In genomic region chr13:95730491-95730890, GRCm38 (mm10) we compare ENCODE assay signal across 23 mouse cellular contexts. TPM values are rescaled to one million over a fixed set of nuclear protein-coding genes. Genes with fewer than 3 reads are reported as not detected.
DNase-seq lines count a peak whose midpoint lies in the region; ATAC-seq and TF ChIP-seq lines count a peak whose summit lies in the region.
"Had no signal": no experiment of that assay in that cellular context is flagged by ENCODE, and none has a peak within 500 bp of the region (broad histone marks: within the 10 kb centered on the region; RNA-seq: fewer than 3 reads in every experiment).

No protein-coding gene starts in this region.

- no peak for TF ChIP-seq EP300 in lung, postnatal 0 days (IDR thresholded peaks at IDR 0.05)

- no peaks in the 10 kb centered on the region for H3K36me3 ChIP-seq in lung, postnatal 0 days (ENCODE audit: insufficient read depth, low read length)
- peaks cover 9% of the 10 kb centered on the region; the same call in 1 of the 2 replicates for H3K36me3 ChIP-seq in forebrain, embryonic 13.5 days (ENCODE audit: poor library complexity, severe bottlenecking)
- H3K36me3 ChIP-seq in hindbrain, embryonic 12.5 days = peaks cover 4% of the 10 kb centered on the region
- H3K36me3 ChIP-seq: G1E had no signal

- H3K4me1 ChIP-seq in lung, postnatal 0 days (ENCODE audit: insufficient read depth, low read depth, low read length) = no peaks in the 10 kb centered on the region
- H3K4me1 ChIP-seq in forebrain, embryonic 13.5 days = no peaks in the 10 kb centered on the region
- H3K4me1 ChIP-seq in hindbrain, embryonic 12.5 days = no peaks in the 10 kb centered on the region
- H3K4me1 ChIP-seq: embryonic facial prominence, embryonic 10.5 days; embryonic facial prominence, embryonic 12.5 days had no signal

- H3K27ac ChIP-seq in lung, postnatal 0 days (ENCODE audit: low read length) = no peak overlapping the region
- H3K27ac ChIP-seq in forebrain, embryonic 13.5 days = no peak overlapping the region
- no peak overlapping the region for H3K27ac ChIP-seq in hindbrain, embryonic 12.5 days
- H3K27ac ChIP-seq: embryonic facial prominence, embryonic 10.5 days; embryonic facial prominence, embryonic 12.5 days had no signal

- ATAC-seq in lung, postnatal 0 days = 0 out of 2 replicates have a peak, but pooled peaks have one; percentile 23
- ATAC-seq in forebrain, embryonic 13.5 days = no peak
- ATAC-seq in hindbrain, embryonic 12.5 days (ENCODE audit: low FRiP score) = no peak
- ATAC-seq: activated CD4-positive, CD25-positive, alpha-beta regulatory T cell, adult 4 months; CD4-positive, CD25-positive, alpha-beta regulatory T cell, adult 4 months; forebrain, embryonic 14.5 days; forebrain, embryonic 16.5 days; Patski had no signal

- H3K4me3 ChIP-seq in lung, postnatal 0 days (ENCODE audit: low read depth, low read length) = no peak overlapping the region
- H3K4me3 ChIP-seq in forebrain, embryonic 13.5 days = no peak overlapping the region
- H3K4me3 ChIP-seq in hindbrain, embryonic 12.5 days = no peak overlapping the region
- H3K4me3 ChIP-seq: embryonic facial prominence, embryonic 10.5 days; embryonic facial prominence, embryonic 12.5 days had no signal

- DNase-seq in lung, postnatal 0 days (ENCODE audit: low spot score) = peak; percentile 10
- DNase-seq in lung, postnatal 25 days (ENCODE audit: low spot score) = no peak
- DNase-seq in R1 (ENCODE audit: low read depth, low spot score) = peak; percentile 80
- DNase-seq: adrenal gland, adult 8-10 months; adrenal gland, postnatal 14 days; adrenal gland, postnatal 36 days; B cell, adult 2 months; cerebellum, adult 11-12 months; cerebellum, adult 2 months; cerebellum, adult 9-10 months; cerebellum, postnatal 10 days; cerebellum, postnatal 25 days had no signal

- no peak overlapping the region for H3K9ac ChIP-seq in lung, postnatal 0 days (replicated peaks; ENCODE audit: low read depth)
- H3K9ac ChIP-seq in forebrain, embryonic 13.5 days = no peak overlapping the region
- no peak overlapping the region for H3K9ac ChIP-seq in hindbrain, embryonic 12.5 days
- H3K9ac ChIP-seq: embryonic facial prominence, embryonic 12.5 days had no signal

- no peaks in the 10 kb centered on the region for H3K27me3 ChIP-seq in lung, postnatal 0 days (replicated peaks; ENCODE audit: insufficient read depth, low read length)
- no peaks in the 10 kb centered on the region for H3K27me3 ChIP-seq in forebrain, embryonic 13.5 days
- H3K27me3 ChIP-seq in hindbrain, embryonic 12.5 days = no peaks in the 10 kb centered on the region
- H3K27me3 ChIP-seq: CH12.LX; embryonic facial prominence, embryonic 12.5 days had no signal

- no peak overlapping the region for H3K4me2 ChIP-seq in lung, postnatal 0 days (replicated peaks; ENCODE audit: low read depth, low read length)
- no peak overlapping the region for H3K4me2 ChIP-seq in forebrain, embryonic 13.5 days
- H3K4me2 ChIP-seq in hindbrain, embryonic 12.5 days (replicated peaks) = no peak overlapping the region
- H3K4me2 ChIP-seq: embryonic facial prominence, embryonic 12.5 days had no signal

- no peak for TF ChIP-seq CTCF in lung, postnatal 0 days (IDR thresholded peaks at IDR 0.05)

- 84% methylated on average over 4 of the region's 4 CpGs for WGBS in lung, postnatal 0 days
- 94% methylated on average over 4 of the region's 4 CpGs for WGBS in forebrain, embryonic 13.5 days
- WGBS in hindbrain, embryonic 12.5 days = 89% methylated on average over 4 of the region's 4 CpGs

- no peaks in the 10 kb centered on the region for H3K9me3 ChIP-seq in lung, postnatal 0 days (ENCODE audit: low read length)
- H3K9me3 ChIP-seq in forebrain, embryonic 13.5 days (replicated peaks) = no peaks in the 10 kb centered on the region
- H3K9me3 ChIP-seq in hindbrain, embryonic 12.5 days (replicated peaks) = no peaks in the 10 kb centered on the region
- H3K9me3 ChIP-seq: embryonic facial prominence, embryonic 10.5 days; embryonic facial prominence, embryonic 12.5 days; G1E had no signal

RNA-seq across cellular contexts. Expression of gene F2rl2, which starts 33.8 kb away (rescaled TPM):
- polyA plus RNA-seq in lung, postnatal 0 days (2015; fragmentation: Nextera tagmentation; extraction: Ambion mirVana) = 1.2 and 1.4 TPM in 2 replicates
- polyA plus RNA-seq in forebrain, embryonic 13.5 days (2015; fragmentation: Nextera tagmentation; extraction: Ambion mirVana) = 0.52 and 0.58 TPM in 2 replicates
- polyA plus RNA-seq in hindbrain, embryonic 12.5 days (2016; fragmentation: Nextera tagmentation; extraction: Ambion mirVana) = 1.1 and 1.4 TPM in 2 replicates
- polyA plus RNA-seq: G1E, Patski had no signal
